Mouse (Mus musculus): ENCODE data around the gene Hsp90ab1.

- TF ChIP-seq CTCF (IDR thresholded peaks at IDR 0.05; ENCODE audit: borderline replicate concordance, insufficient read depth, low read length) (no peak), POLR2A (IDR thresholded peaks at IDR 0.05; ENCODE audit: low read depth, low read length) (no peak)
These were observed 24.7 kb upstream of the Hsp90ab1 start for GRCm38 (mm10) chr17:45597787-45598186.
